Mouse (Mus musculus) embryo, embryonic 11.5 days (tissue): ENCODE results near the gene Mdfic.
"Not testable (repeated sequence)": the region's sequence is repeated elsewhere in the genome, so short reads cannot be mapped to it uniquely, and the experiment has no call there.

Experiments used
- DNase-seq: peaks from one replicate; pipeline ENCODE4 v3.0.0-alpha.2; 2012; ENCODE audit warnings: low read depth, low spot score

Mdfic gene

DNA sequence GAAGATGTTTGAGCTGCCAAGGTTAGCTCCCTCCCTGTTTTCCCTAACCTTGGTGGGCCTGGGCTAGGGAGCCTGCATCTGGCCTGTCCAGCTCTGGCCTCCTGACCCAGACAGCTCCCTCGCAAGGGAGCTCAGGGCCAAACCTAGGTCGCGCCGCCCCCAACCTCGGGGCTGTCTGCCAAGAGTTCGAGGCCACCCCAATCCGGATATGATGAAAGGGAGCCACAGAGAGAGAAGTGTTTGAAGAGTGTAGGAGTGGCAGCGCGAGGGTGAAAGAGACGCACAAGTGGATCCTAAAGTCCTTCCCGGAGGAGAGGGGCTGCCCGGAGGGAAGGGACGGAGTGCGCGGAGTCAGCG lies at the start of gene Mdfic:
Gene Mdfic (plus strand): TSS at position 201 of the 357 bp plus-strand sequence.
- DNase-seq = no peak

GRCm38 (mm10) chr6:15671364-15671763 lies 49.1 kb upstream of the Mdfic start:
- DNase-seq = no peak

GRCm38 (mm10) chr6:15710080-15710479 lies 10.4 kb upstream of the Mdfic start:
- no peak for DNase-seq

- no peak for DNase-seq
Measured at GRCm38 (mm10) chr6:15710706-15711105, 9.8 kb upstream of the Mdfic start.

GRCm38 (mm10) chr6:15712860-15713385 lies 7.5 kb upstream of the Mdfic start:
- DNase-seq = no peak

DNA sequence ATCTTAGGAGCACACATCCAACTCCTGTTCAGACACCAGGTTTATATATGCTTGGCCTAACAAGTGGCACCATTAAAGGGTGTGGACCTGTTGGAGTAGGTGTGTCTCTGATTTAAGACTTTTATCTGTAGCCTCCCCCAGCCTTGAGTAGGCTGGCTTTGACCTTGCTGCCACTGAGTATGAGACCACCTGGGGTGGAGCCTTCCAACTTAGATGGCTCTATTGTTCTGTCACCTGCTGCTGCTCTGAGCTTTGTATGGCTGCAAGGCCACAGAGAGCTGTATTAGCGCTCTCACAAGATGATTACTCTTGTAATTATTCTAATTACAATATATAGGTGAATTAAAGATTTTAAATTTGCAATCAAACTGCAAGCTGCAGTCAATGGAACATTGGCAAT lies 6.4 kb upstream of the Mdfic start:
- not testable (repeated sequence) for DNase-seq

DNA sequence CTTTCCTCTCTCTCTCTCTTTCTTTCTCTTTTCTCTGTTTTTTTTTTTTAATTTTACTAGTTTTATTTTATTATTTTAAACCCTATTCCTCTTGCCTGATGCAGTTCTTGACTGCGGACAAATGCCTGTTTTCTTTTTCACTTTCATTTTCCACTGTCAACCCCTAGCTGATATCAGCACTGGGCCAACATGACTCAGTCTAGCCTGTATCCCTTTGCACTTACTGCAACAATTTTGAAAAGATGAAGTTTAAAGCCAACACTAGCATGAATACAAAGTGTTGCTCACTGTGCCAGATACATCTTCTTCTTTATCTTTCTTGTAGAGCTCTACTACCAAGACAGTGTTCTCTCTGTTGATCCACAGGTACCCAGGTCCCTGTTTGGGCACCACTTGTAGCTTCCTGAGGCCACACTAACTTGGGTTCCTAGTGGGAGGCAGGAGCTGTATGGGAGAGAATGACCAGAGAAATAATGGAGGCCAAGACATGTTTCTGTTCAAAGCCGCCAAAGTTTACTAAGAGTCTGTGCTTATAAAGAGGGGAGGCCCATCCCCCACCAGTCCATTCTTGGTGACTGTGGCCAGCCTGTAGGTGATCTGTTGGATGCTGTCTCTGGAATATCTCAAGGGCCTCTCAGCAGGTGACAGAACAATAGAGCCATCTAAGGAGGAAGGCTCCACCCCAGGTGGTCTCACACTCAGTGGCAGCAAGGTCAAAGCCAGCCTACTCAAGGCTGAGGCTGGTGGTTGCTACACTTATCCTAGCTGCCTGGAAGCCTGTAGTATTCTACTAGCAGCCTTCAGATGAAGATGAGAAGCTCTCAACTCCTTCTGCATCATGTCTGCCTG lies 5.2 kb upstream of the Mdfic start:
- DNase-seq = no peak

GRCm38 (mm10) chr6:15719919-15720318 lies 542 bp upstream of the Mdfic start:
- no peak for DNase-seq

GRCm38 (mm10) chr6:15720818-15721715 lies 606 bp downstream of the Mdfic start:
- no peak for DNase-seq

GRCm38 (mm10) chr6:15721716-15722031 lies 1.2 kb downstream of the Mdfic start:
- no peak for DNase-seq

- not testable (repeated sequence) for DNase-seq
Measured at GRCm38 (mm10) chr6:15722631-15723030, 2.2 kb downstream of the Mdfic start.

- DNase-seq = no peak
Measured at GRCm38 (mm10) chr6:15724304-15724703, 3.8 kb downstream of the Mdfic start.

- DNase-seq = no peak
Measured at GRCm38 (mm10) chr6:15726422-15726821, 6.0 kb downstream of the Mdfic start.

DNA sequence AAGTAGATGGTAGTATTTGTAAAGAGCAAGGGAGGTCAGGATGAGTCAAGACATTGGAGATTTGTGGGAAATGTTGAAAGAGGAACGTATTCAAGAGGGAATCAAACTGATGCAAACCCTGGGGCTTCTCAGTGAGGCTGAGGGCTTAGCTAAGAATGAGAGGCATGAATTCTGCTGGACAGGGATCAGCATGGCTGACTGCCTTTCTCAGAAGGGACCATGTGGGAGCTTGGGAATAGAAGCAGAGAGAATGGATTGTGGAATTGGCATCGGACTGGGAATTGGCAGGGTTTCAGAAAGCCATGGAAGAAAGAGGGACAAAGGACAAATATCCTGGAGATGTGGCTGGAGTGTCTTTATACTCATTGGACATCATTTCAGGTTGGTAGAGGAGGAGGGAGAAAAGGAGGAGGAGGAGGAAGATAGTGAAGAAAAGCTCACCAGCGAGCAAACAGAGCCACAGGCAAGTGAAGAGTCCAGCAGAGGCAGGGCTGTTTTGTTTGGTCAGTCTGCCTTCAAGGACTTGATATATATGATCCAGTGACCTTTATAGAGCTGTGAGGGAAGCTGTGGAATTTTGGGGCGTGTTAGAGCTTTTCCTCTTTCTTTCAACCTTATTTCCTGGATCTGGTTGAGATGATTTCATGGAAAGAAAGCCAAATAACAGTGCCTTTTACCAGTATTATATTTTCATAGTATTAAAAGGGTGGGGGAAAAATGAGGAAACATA lies 7.4 kb downstream of the Mdfic start:
- DNase-seq = no peak

GRCm38 (mm10) chr6:15728844-15729577 lies 8.6 kb downstream of the Mdfic start:
- DNase-seq = no peak

GRCm38 (mm10) chr6:15730258-15730657 lies 9.8 kb downstream of the Mdfic start:
- no peak for DNase-seq

- DNase-seq = no peak
Measured at GRCm38 (mm10) chr6:15730666-15731065, 10.2 kb downstream of the Mdfic start.

- no peak for DNase-seq
Measured at GRCm38 (mm10) chr6:15731452-15731851, 11.0 kb downstream of the Mdfic start.

DNA sequence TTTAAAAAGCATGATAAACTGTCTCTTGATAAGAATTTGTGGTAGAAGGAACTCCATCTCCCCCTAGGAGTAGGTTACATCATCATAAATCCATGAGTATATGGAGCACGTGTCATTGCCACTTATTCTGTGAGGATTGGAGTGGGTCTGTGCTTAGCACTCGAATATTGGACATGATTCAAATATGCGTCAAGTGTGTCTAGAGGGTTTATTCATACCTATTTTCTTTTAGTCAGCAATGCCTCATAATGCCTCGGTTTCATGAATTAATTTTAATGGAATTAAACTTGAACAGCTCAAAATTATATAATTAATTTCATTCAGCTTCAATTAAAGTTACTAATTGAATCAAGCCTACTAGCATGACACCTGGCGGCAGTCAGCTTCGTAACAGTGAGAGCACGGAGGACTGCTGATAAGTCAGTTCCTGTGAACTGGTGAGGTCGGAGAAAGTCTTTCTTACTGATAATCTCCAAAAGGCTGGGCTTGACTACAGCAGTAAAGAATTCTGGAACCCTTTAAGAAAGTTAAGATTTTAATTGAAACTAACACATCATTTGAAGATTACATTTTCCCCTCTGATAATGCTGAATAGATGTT lies 17.0 kb downstream of the Mdfic start:
- no peak for DNase-seq

DNA sequence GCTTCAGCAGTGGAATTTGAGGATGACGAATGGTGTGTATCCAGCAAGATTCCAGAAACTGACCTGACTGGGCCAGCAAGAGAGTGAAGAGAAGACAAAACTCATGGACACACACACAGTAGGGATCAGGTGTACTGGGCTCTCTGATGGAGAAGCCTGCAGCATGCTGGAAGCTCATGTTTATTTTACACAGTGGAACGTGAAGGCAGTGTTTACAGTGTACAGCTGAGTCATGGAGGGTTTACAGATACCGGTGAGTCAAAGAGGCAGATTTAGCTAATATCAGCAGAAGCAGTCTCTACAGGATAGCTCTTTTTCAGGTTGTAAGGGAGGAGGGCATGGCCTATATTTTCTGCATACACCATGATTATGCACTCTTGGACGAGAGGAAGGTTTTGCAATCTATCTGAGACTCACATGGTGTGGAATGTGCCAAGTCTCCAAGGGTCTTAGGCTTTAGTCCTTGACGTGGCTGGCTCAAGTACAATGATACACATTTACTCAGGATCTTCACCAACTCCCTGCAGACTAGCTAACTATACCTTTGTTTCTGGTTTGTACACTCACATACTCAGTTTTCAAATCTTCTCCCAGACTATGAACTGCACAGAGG lies 18.0 kb downstream of the Mdfic start:
- DNase-seq = no peak
